Mouse (Mus musculus) bone marrow, adult 2 months (tissue): ENCODE measurements around the gene Msrb3. TPM values are rescaled to one million over a fixed set of nuclear protein-coding genes. Genes with fewer than 3 reads are reported as not detected.
"Not testable (repeated sequence)": the region's sequence is repeated elsewhere in the genome, so short reads cannot be mapped to it uniquely, and the experiment has no call there.

Experiments
- H3K27ac ChIP-seq: fragments of 200-500 bp; 2 replicates; pipeline ENCODE4 v1.5.1; 2012; ENCODE audit warnings: low read depth, mild to moderate bottlenecking, control low read depth, inconsistent platforms, low read length; ENCODE audit not compliant: control insufficient read depth, poor library complexity, insufficient read depth
- H3K4me1 ChIP-seq: fragments of 200-500 bp; 2 replicates; pipeline ENCODE4 v1.6.1; 2011; ENCODE audit warnings: low read length; ENCODE audit not compliant: control insufficient read depth, insufficient read depth
- H3K4me3 ChIP-seq: fragments of 200-500 bp; replicated peaks from 2 replicates; pipeline ENCODE3; 2011; ENCODE audit warnings: mild to moderate bottlenecking, low read depth, low read length, control low read depth; ENCODE audit not compliant: control insufficient read depth
- CTCF ChIP-seq: fragments of 200-500 bp; IDR thresholded peaks from 2 replicates; pipeline ENCODE4 v1.5.1; 2011; ENCODE audit warnings: low read length, control low read depth; ENCODE audit not compliant: control insufficient read depth, insufficient read depth
- POLR2A ChIP-seq: fragments of 200-500 bp; IDR thresholded peaks from 2 replicates; pipeline ENCODE4 v1.6.1; 2011; ENCODE audit warnings: low read depth, mild to moderate bottlenecking, control low read depth, low read length, borderline replicate concordance; ENCODE audit not compliant: control insufficient read depth
- WGBS: fragments of 180-500 bp; shearing (Covaris S2); methylation state at CpG from one replicate; pipeline ENCODE4 v1.1.7; 2018; 5-methylcytosine and 5-hydroxymethylcytosine counted together
- polyA plus RNA-seq: library from polyadenylated mRNA; stranded (reverse); fragments of >200 nt; gene quantifications from 2 replicates; pipeline ENCODE4 v1.2.4, GENCODE M21; 2011; ENCODE audit warnings: low replicate concordance; ENCODE audit not compliant: missing spikeins, insufficient read depth, insufficient read length

Msrb3 gene
- polyA plus RNA-seq, 1 experiment, result 3.7 TPM

GRCm38 (mm10) chr10:120763656-120764466 is 135.0 kb downstream of the Msrb3 start:
- H3K4me1 ChIP-seq, result no peaks in the 10 kb centered on the region
- no peak overlapping the region for H3K27ac ChIP-seq
- WGBS, result 69% methylated on average over 13 of the region's 13 CpGs
- H3K4me3 ChIP-seq, result no peak overlapping the region
- TF ChIP-seq CTCF (no peak), POLR2A (no peak)

- Histone ChIP-seq H3K27ac (no peak overlapping the region), H3K4me3 (no peak overlapping the region), H3K4me1 (no peaks in the 10 kb centered on the region)
- TF ChIP-seq CTCF (no peak), POLR2A (no peak)
- 93% methylated on average over 12 of the region's 12 CpGs for WGBS
Observed at GRCm38 (mm10) chr10:120762958-120763357, 135.9 kb downstream of the Msrb3 start.

- WGBS, result 90% methylated on average over 12 of the region's 12 CpGs
- no peak overlapping the region for H3K4me3 ChIP-seq
- H3K27ac ChIP-seq, result no peak overlapping the region
- TF ChIP-seq CTCF, result no peak
- no peak for TF ChIP-seq POLR2A
- no peaks in the 10 kb centered on the region for H3K4me1 ChIP-seq
Observed at GRCm38 (mm10) chr10:120760679-120761078, 138.2 kb downstream of the Msrb3 start.

- Histone ChIP-seq H3K4me1 (no peaks in the 10 kb centered on the region), H3K27ac (no peak overlapping the region), H3K4me3 (no peak overlapping the region)
- 70% methylated on average over 6 of the region's 6 CpGs for WGBS
- TF ChIP-seq POLR2A (no peak), CTCF (no peak)
Observed at GRCm38 (mm10) chr10:120759883-120760282, 139.0 kb downstream of the Msrb3 start.

GRCm38 (mm10) chr10:120752454-120752853 is 146.4 kb downstream of the Msrb3 start:
- Histone ChIP-seq H3K27ac (no peak overlapping the region), H3K4me3 (no peak overlapping the region), H3K4me1 (no peaks in the 10 kb centered on the region)
- TF ChIP-seq CTCF (no peak), POLR2A (no peak)
- 70% methylated on average over 5 of the region's 5 CpGs for WGBS

GRCm38 (mm10) chr10:120751821-120752261 is 147.1 kb downstream of the Msrb3 start:
- TF ChIP-seq CTCF, result no peak
- no peak for TF ChIP-seq POLR2A
- H3K4me1 ChIP-seq, result no peaks in the 10 kb centered on the region
- WGBS, result 82% methylated on average over 11 of the region's 11 CpGs
- no peak overlapping the region for H3K4me3 ChIP-seq
- no peak overlapping the region for H3K27ac ChIP-seq

GRCm38 (mm10) chr10:120751295-120751722 is 147.6 kb downstream of the Msrb3 start:
- no peaks in the 10 kb centered on the region for H3K4me1 ChIP-seq
- WGBS, result 93% methylated on average over 11 of the region's 11 CpGs

GRCm38 (mm10) chr10:120749556-120749955 is 149.3 kb downstream of the Msrb3 start:
- not testable (repeated sequence) for H3K4me3 ChIP-seq, H3K27ac ChIP-seq, H3K4me1 ChIP-seq
- 80% methylated on average over 5 of the region's 5 CpGs for WGBS

More at GRCm38 (mm10) chr10:120751295-120751722, 147.6 kb downstream of the Msrb3 start:
- H3K27ac ChIP-seq, result no peak overlapping the region
- TF ChIP-seq POLR2A (no peak), CTCF (no peak)
- H3K4me3 ChIP-seq, result no peak overlapping the region
